Mouse (Mus musculus) retina, postnatal 7 days (tissue): ENCODE data around the gene Olfr895.

Source experiments
- DNase-seq: peaks from one replicate; pipeline ENCODE4 v3.0.0-alpha.2; 2012; ENCODE audit warnings: low read depth, low spot score

Gene Olfr895

DNA sequence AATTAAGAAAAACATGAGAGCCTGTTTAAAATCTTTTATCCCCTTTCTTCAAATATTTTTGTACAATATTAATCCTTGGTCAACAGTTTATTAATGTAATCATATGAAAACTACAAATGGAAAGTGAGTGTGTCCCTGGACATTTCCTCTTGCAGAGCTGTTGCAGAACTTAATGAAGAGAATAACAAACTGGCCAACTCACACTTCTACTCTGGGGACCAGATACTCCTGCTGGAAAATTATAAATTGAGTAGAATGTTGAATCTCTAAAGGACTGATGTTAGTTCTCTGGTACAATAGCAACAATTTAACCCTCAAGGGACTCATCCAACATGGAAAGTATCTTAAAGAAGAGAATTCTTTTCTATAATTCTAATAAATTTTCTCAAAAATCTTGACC is at the start of gene Olfr895:
Gene Olfr895, plus strand, starts transcription at position 301 of the 400 bp plus-strand sequence.
- DNase-seq, result no peak

DNA sequence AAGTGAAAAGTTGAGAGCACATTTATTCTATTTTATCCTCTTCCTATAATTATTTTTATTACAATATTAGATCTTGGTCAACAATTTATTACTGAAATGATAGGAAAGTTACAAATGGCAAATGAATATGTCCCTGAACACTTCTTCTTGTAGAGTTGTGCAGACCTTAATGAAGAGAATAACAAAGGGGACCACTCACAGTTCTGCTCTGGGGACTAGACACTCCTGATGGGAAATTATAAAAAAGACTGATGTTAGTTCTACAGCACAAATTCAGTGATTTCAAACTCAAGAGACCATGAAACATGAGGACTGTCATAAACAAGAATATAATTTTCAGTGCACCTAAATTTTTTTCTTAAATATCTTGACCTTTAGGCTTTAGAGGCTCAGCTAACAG is 15.2 kb upstream of the Olfr895 start, which contains the start of gene Olfr143:
Gene Olfr143, plus strand, starts transcription at position 301 of the 400 bp plus-strand sequence.
- DNase-seq, result no peak

DNA sequence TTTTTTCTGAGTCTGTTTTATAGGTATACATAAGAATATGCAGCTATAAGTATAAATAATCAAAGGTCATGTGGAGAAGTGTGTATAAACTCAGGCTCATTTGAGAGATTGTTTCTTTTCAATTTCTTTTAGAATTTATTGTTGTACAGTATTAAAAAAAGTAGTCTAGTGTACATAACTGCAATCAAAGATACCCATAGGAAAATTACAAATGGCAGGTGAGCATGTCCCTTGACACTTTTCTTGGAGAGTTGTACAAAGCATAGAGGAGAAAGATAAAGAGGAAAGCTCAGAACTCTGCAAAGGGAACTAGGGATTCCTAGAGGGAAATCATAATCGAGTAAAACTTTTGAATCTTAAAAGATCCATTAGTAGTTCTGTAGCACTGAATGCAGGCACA is 23.2 kb downstream of the Olfr895 start, which contains the start of gene Olfr896-ps1:
Gene Olfr896-ps1, plus strand, starts transcription at position 301 of the 400 bp plus-strand sequence.
- no peak for DNase-seq
